Mouse (Mus musculus) telencephalon, adult 2 months (tissue): Measurements from ENCODE around the gene Rap1a.

Experiments
- DNase-seq: peaks from one replicate; pipeline ENCODE4 v3.0.0-alpha.2; 2011; ENCODE audit warnings: low read depth, low spot score

Gene Rap1a

GRCm38 (mm10) chr3:105806519-105807249 lies 5.5 kb upstream of the Rap1a start:
- no peak for DNase-seq

- no peak for DNase-seq
Measured at GRCm38 (mm10) chr3:105803600-105803999, 2.5 kb upstream of the Rap1a start.

GRCm38 (mm10) chr3:105800675-105801190 lies 403 bp downstream of the Rap1a start:
- DNase-seq: no peak

- DNase-seq: no peak
Measured at GRCm38 (mm10) chr3:105800156-105800674, 921 bp downstream of the Rap1a start.

- DNase-seq: no peak
Measured at GRCm38 (mm10) chr3:105799375-105799774, 1.8 kb downstream of the Rap1a start.

GRCm38 (mm10) chr3:105798770-105799169 lies 2.4 kb downstream of the Rap1a start:
- DNase-seq: no peak

- no peak for DNase-seq
Measured at GRCm38 (mm10) chr3:105797427-105797826, 3.7 kb downstream of the Rap1a start.

- no peak for DNase-seq
Measured at GRCm38 (mm10) chr3:105796761-105797160, 4.4 kb downstream of the Rap1a start.

GRCm38 (mm10) chr3:105794309-105794708 lies 6.8 kb downstream of the Rap1a start:
- DNase-seq: no peak

- no peak for DNase-seq
Measured at GRCm38 (mm10) chr3:105792309-105792708, 8.8 kb downstream of the Rap1a start.

- DNase-seq: no peak
Measured at GRCm38 (mm10) chr3:105791129-105791528, 10.0 kb downstream of the Rap1a start.

- DNase-seq: no peak
Measured at GRCm38 (mm10) chr3:105790338-105790737, 10.8 kb downstream of the Rap1a start.

GRCm38 (mm10) chr3:105789776-105790175 lies 11.4 kb downstream of the Rap1a start:
- DNase-seq: no peak

- DNase-seq: no peak
Measured at GRCm38 (mm10) chr3:105787328-105787727, 13.8 kb downstream of the Rap1a start.

- no peak for DNase-seq
Measured at GRCm38 (mm10) chr3:105785865-105786264, 15.3 kb downstream of the Rap1a start.

- DNase-seq: no peak
Measured at GRCm38 (mm10) chr3:105783809-105784208, 17.3 kb downstream of the Rap1a start.

- no peak for DNase-seq
Measured at GRCm38 (mm10) chr3:105782406-105782805, 18.7 kb downstream of the Rap1a start.

- DNase-seq: no peak
Measured at GRCm38 (mm10) chr3:105777997-105778396, 23.1 kb downstream of the Rap1a start.

- no peak for DNase-seq
Measured at GRCm38 (mm10) chr3:105774496-105774895, 26.6 kb downstream of the Rap1a start.

- no peak for DNase-seq
Measured at GRCm38 (mm10) chr3:105771534-105771933, 29.6 kb downstream of the Rap1a start.

GRCm38 (mm10) chr3:105770836-105771235 lies 30.3 kb downstream of the Rap1a start:
- DNase-seq: no peak

GRCm38 (mm10) chr3:105769380-105769779 lies 31.8 kb downstream of the Rap1a start:
- DNase-seq: no peak

GRCm38 (mm10) chr3:105768529-105768928 lies 32.6 kb downstream of the Rap1a start:
- no peak for DNase-seq
